Mouse (Mus musculus) urinary bladder, postnatal 25 days (tissue): ENCODE results near the gene Nras.

Experiments
- DNase-seq: peaks from one replicate; pipeline ENCODE4 v3.0.0; 2022; ENCODE audit warnings: low spot score

Gene Nras

DNA sequence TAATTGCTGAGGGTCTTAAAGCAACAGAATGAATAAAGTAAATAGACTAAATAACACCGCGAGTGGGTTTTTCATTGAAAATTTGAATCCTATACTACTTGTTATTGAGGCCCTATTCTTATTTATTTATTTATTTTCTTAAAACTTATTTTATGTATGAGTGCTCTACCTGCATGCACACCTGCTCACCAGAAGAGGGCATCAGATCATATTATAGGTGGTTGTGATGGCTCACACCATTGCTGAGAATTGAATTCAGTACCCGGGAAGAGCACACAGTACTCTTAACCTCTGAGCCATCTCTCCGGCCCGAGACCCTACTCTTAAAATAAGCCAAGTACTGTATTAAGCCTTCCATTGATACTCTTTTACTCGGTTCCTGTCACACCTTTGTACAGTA, 41.6 kb downstream of the Nras start:
- DNase-seq: no peak

DNA sequence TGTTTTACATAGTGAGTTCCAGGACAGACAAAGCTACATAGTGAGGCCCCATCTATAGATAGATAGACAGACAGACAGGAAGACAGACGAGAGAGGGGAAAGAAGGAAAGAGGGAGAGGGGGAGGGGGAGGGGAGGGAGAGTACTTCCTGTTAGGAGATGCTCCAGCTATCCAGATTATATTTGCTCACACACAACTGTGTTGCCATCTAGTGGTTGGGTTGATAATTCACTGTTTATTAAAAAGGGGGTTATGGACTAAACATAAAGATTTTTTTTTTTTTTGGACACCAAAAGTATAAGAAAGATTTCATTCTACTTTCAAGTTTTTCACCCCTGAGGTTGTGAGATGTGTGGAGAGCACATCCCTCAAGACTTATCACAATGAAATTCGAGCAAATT, 42.6 kb downstream of the Nras start:
- no peak for DNase-seq

DNA sequence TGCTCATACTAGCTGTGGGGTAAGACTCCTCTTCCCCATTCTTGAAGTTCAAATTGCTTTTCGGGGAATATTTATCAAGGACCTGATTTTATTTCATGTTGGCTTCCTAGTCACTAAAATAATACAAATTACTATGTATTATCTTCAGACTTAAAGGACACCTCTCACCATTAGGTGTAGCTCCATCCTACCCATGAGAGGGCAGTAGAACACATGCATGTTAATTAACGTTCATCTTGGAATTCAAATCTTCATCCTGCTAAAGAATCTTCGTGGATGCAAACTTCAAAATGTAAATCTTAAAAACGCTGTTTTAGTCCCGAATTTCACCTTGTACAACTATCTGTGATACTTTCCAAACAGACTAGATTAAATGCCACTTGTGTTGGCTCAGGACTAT, 43.1 kb downstream of the Nras start:
- DNase-seq: no peak

DNA sequence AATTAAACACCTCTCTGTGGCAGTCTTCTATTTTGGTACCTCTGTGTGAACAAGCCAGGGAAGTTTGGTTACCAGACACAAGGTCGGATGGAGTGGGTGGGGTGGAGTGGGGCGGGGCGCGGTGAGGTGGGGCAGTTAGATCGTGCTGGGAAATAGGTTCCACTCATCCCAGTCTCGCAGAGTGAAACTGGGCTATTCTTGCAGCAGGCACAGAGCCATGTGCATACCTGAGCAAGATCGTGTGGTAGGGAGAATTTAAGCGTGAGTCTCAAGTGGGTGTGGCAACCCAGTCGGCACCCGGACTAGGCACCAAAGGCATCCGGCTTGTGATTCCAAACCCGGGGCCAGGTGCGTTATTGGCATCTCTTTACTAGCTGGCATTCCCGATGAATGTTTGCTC, 43.8 kb downstream of the Nras start:
- peak; percentile 16 for DNase-seq

DNA sequence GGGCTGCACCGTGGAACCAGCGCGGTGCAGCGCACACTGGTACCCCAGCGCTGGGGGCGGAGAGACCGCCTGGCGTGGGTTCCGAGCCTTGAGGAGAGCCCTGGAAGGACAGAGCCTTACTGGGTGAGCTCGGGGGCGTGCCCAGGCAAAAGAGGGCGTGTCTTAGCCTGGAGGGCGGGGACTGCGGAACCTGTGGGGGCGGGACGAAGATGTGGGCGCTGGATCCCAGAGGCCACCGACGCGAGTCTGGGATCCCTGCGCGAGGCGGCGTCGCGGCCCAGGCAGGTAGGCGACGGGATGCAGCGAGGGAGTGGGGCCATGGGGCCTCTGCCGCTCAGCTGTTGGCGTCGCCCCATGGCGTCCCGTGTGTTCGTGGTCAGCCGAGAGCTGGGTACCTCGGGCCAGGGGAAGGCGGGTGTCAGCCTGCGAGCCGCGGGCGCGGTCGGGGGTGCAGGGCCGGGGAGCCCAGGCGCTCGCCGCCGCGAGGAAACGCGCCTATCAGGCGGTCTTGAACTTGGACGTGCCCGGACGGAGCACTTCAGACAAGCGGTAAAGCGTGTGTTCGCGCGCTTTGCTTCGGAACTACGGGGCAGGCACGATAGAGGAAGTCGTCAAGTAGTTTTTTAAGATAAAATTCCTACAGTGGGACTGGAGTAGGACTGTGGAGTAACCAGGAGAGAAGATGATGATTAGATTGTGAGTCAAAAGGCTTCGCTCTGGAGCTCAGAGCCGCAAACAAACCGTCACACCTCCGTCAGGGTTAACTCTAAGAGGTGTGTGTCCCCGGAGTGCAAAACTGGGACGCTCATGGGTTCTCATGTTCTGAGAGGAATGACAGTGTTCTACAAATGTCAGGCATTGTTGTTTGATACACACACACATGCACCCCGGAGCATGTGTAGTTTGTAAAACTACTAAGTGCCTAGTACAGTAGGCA, 44.6 kb downstream of the Nras start, which contains the start of gene Dennd2c:
Dennd2c (plus strand) TSS at position 151 of the 937 bp plus-strand sequence.
- peak; percentile 98 for DNase-seq

DNA sequence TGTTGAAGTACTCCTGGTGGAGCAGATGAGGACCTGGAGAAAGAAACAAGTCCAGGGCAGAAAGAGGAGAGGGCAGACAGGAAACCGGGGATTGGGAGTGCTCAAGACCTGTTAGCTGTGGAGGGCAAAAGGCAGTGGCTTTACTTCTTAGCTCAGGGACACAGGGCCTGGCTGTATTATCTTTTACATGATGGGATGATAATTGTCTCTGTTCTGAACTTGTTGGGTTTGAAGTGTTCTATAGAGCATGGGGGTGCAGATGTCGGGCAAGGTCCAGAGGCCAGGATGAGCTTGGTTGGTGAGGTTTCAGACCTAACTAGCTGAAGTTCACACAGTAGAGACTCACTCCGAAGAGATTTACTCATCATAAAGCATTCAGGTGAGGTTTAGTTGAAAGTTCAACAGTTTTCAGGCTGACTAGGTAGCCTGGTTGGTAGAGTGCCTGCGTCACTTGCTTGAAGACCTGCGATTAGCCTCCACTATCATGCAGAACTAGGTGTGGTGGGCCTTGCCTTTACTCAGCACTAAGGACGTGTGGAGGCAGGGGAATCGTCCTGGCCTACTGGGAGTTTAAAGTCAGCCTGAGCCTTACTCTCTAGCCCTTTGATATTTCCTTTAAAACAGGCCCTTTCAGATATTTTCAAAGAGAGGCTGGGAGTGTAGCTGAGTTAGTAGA, 49.6 kb downstream of the Nras start:
- DNase-seq: no peak

DNA sequence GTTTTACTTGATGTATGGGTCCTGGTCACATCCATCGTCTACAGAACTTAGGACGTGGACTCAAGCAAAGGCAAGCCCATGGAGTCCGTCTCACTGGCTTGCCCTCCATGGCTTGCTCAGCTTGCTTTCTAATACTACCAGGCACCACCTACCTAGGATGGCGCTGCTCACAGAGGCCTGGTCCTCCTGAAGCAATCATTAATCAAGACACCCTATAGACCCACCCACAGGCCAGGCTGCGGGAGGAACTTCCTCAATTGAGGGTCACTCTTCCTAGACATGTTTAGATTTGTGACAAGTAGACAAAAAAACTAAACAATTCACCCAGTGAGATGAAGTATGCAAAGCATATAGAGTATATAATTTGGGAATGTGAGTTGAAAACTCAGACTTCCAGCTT, 54.1 kb downstream of the Nras start:
- DNase-seq: no peak
